Mouse (Mus musculus) 3134 (cell line): ENCODE measurements around the gene Vamp2.

ENCODE experiments used
- DNase-seq: peaks from one replicate; pipeline ENCODE4 v3.0.0-alpha.2; 2011; ENCODE audit warnings: low spot score; ENCODE audit not compliant: insufficient read length; ENCODE audit errors: extremely low read depth

The Vamp2 gene

DNA sequence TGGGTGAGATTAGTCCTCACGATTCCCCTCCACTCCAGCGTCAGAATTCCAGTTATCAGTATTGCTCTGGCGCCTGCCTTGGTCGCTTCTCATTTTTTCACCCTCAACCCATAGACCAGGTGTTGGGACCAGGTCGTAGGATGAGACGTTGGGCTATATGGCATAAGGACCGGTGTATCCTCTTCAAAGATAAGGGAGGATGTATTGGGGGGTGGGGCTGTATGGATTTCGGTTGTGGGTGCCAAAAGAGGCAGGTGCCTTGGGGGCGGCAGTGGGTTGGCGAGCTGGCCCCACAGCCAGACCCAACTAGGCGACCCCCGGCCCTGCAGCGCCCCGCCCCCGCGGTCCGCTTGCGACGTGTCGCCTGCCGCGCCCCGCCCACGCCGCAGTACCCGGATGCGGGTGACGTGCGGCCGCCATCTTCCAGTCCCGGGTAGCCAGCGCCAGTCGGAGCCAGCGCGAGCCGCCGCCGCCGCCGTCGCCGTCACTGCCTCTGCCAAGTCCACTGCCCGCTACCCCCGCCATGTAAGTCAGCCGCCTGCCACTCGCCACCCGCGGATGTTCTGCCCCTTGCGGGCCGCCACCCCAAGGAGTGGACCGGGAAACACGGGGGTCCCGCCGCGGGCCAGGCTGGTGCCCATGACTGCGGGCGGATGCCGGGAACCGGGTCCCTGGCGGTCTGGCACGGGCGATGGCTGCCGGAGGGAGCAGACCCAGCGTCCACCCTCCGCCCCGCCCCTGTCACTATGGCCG, at the start of gene Vamp2:
Gene Vamp2 (plus strand): TSS at position 388 of the 753 bp plus-strand sequence.
- peak; percentile 86 for DNase-seq

DNA sequence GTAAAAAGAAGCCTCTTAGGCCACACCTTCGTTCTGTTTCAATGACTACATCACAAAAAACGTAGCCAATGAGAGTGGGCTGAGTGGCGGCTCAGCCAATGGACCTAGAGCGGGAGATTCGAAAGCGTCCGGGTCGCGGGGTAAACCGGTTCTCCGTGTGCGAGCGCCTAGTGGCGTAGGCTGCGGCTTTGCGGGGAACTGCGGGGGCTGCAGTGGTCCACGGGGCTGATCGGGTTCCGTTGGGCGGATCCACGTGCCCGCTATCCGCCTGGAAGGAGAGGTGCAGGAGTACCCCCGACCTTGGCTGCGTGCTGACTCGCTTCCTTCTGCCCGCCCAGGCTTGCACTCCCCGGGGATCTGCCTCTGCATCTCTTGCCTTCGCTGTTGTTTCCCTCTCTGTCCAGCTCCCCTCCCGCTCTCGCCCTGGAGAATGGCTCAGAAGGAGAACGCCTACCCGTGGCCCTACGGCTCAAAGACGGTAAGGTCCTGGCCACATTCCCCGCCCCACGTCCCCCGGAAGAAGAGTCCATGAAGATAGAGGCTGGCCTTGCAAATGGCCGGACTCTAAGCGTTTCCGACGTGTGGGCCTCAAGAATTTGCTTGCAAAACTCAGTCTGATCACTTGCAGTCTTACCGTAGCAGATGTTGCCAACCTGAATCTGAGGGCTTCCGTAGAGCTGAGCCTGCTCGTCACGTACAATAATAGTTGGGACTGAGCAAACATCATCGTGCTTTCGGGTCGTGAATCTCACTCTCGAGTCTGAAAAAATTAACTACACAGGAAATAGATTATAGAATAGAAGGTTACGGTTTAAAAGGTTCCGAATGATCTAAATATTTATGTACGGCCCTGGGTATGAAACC, 42.5 kb upstream of the Vamp2 start, which contains the start of gene Aurkb:
Gene Aurkb (plus strand): TSS at position 117 of the 864 bp plus-strand sequence.
- peak; percentile 91 for DNase-seq

GRCm38 (mm10) chr11:69046395-69046774, 41.9 kb upstream of the Vamp2 start:
- DNase-seq, result no peak

DNA sequence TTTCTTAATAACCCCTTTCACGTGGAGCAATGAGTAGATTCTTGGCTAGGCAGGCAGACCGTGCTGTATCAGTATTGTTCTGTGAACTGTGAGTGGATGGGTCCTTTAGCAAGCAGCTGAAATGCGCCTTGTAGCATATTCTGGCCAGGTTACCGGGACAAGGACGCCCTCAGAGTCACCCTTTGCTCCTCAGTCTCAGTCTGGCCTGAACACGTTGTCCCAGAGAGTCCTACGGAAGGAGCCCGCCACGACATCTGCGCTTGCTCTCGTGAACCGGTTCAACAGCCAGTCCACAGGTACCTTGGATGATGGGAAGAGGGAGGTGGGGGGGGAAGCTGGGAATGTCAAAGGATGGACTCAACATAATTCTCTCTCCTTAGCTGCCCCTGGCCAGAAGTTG, 40.7 kb upstream of the Vamp2 start:
- no peak for DNase-seq

GRCm38 (mm10) chr11:69048151-69048550, 40.1 kb upstream of the Vamp2 start:
- DNase-seq, result no peak

- no peak for DNase-seq
These were observed 37.5 kb upstream of the Vamp2 start for GRCm38 (mm10) chr11:69050748-69051147.

GRCm38 (mm10) chr11:69051771-69052170, 36.5 kb upstream of the Vamp2 start:
- no peak for DNase-seq

DNA sequence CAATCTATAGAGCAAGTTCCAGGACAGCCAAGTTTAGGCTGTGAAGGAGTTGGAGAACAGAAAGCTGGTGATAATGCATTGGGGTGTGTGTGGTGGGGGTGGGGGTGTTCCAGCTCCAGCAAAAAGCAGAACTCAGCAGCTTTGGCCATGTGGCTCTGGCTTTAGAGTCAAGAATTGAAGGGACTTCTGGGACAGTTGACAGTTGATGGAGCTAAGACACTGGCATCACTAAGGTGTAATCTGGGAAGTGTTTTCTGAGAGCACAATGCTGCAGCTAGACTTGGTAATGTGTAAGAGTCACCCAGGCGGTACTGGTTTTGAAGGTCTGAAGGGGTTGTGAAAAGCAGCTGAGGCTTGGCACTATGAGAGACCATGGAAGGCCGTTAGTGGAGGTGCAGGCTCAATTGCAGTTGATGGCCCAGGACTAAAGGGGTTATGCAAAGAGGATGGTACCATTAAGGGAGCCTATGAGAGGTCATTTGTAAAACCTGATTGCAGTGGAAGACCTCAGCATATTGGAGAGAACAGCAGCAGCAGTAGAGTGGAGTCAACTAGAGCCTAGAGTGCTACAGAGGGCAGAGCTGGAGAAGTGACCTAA, 35.4 kb upstream of the Vamp2 start:
- no peak for DNase-seq

GRCm38 (mm10) chr11:69053848-69054247, 34.4 kb upstream of the Vamp2 start:
- no peak for DNase-seq

- no peak for DNase-seq
These were observed 30.0 kb upstream of the Vamp2 start for GRCm38 (mm10) chr11:69058265-69058664.

DNA sequence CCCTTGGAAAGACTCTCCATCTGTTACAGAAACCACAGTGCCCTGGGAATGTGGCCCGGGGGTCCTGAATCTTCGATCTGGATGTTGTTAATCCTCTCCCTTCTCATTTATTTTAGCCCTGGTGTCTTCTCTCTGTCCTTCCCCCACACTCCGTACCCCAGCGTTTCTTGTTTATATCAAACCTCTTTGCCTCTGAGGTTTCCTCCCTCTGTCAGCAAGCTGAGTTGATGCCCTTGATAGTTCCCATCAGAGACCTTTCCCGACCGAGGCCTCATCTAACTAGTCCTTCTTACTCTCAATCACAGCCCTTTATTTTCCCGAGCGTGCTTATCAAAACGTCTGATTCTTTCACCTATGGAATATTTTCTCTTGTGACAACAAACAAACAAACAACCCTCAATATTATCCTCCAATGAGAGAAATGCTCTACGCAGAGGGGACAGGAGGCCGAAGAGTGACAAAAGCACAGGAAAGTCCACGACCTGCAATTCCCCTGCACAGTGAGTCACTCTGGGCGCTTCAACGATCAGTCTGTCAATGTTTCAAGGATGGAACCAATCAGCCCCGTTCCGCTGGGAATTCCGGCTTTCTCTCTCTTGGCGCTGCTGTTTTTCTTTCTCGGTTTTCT, 29.4 kb upstream of the Vamp2 start:
- no peak for DNase-seq

GRCm38 (mm10) chr11:69059357-69059974, 28.8 kb upstream of the Vamp2 start, which contains the start of gene Borcs6:
Gene Borcs6, plus strand, starts transcription at chr11:69059717.
- peak; percentile 99 for DNase-seq

- DNase-seq, result no peak
These were observed 28.3 kb upstream of the Vamp2 start for GRCm38 (mm10) chr11:69059975-69060411.

DNA sequence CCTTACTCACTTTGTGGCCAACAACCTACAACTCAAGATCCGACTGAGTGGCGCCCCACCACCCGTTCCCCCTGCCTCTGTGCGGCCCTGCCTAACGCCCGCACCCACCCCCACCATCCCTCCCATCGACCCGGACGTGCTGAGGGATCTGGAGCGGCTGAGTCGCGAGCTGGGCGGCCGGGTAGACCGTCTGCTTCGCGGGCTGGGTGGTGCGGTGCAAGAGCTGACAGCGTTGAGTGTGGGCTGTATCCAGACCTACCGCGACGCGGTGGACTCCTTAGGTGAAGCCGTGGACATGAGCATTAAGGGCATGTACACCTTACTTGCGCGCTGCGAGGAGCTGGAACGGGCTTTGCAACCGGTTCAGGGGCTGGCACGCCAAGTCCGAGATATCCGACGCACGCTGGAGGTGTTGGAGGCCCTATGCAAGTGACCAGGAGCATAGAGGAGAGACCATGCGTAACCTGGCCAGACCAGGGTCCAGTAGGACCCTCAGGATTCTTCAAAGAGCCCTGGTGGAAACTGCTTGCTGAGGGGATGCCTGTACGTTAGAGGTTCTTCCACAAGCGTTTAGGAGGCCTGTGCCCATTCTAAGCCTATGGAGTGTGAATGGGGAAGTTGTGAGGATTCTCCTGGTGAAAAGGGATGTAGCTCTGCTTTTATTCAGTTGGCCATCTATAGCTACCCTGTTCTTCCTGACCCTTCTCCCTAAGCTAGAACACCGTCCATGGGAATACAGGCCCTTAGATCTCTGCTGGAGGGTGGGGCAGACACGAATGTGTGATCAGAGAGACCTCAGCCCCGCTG, 27.6 kb upstream of the Vamp2 start:
- peak; percentile 52 for DNase-seq

GRCm38 (mm10) chr11:69061255-69061912, 26.9 kb upstream of the Vamp2 start:
- DNase-seq, result no peak

DNA sequence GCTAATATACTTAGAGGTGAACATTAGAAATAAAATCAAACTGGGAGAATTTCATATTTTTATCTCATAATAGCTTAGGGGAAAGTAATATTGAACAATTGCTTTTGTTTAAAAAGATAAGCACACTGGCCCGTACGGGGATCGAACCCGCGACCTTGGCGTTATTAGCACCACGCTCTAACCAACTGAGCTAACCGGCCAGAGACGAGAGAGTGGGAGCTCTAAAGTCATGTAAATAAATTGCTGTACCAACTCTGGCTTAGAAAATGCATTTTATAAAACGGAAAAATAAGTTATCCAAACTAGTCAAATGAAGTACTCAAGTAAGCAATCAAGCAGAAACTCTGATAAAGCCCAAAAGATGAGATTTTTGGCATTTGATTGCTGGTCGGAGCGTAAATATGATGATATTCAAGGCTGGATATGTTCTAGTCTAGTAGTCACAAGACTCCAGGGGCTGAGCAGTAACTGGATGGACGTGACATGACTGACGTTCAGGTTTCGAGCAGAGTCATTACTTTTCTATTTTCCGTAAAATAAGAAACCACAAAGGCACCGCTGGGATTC, 26.0 kb upstream of the Vamp2 start:
- peak; percentile 66 for DNase-seq

DNA sequence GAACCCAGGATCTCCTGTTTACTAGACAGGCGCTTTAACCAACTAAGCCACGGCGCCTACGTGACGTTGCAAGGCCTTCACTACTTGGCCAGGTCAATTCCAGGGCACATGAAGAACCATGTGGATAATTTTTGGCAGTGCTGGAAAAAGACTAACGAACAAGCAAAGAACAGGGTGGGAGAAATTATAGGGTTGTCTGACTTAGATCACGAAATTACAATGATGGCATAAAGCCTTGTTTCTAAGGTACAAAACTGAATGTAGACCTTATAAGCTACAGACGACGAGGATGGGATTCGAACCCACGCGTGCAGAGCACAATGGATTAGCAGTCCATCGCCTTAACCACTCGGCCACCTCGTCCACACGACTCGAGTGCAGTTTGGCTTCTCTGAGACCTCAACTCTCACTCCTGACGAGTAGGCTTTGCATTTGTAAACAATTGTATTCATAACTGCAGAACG, 25.5 kb upstream of the Vamp2 start:
- peak; percentile 84 for DNase-seq

DNA sequence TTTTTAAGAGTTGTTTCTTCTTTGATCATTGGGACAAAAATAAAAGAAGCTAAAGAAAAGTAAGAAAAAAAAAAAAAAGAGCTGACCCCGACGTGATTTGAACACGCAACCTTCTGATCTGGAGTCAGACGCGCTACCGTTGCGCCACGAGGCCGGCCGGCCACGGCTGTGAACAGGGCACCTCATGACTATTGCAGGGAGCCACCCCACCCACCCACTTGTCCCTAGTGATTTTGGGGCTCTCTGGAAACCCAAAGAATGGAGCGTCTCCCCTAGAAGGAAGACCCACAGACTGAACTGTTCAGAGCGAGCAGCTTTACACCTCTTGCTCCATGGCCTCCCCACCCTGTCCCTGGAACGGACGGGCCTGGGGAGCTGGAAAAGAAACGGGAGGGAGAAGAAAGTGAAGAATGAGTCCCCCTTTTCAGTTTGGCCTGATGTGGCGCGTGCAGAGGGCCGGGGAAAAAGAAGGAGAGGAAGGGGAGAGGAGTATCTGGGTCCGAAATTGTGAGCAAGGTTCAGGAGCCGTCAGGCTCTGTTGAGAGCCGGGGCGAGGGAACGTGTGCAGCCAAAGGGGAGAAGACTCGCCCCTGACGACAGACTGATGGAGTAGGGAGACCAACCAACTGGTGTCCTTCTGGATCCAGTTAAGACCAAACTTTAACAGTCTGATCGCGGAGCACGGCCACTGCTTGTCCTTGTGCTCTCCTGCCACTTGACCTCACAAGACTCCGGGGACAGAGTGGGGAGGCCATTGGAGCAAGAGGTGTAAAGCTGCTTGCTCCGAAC, 24.7 kb upstream of the Vamp2 start:
- peak; percentile 84 for DNase-seq
